Mouse (Mus musculus) gastrocnemius, adult 2 months (tissue): Measurements from ENCODE around the gene Plxnb3. TPM values are rescaled to one million over a fixed set of nuclear protein-coding genes. Genes with fewer than 3 reads are reported as not detected.

Experiments used
- DNase-seq: peaks from one replicate; pipeline ENCODE4 v3.0.0; 2022
- H3K27ac ChIP-seq: fragments of 200-600 bp; 2 replicates; pipeline ENCODE4 v1.8.1; 2022; ENCODE audit warnings: mild to moderate bottlenecking
- H3K4me3 ChIP-seq: fragments of 200-600 bp; 2 replicates; pipeline ENCODE4 v1.8.1; 2022; ENCODE audit warnings: mild to moderate bottlenecking, moderate library complexity
- CTCF ChIP-seq: fragments of 200-600 bp; IDR thresholded peaks from 2 replicates; pipeline ENCODE4 v1.8.1; 2022; ENCODE audit warnings: antibody characterized with exemption, mild to moderate bottlenecking, moderate library complexity
- intact Hi-C: fragments of 180-260 bp; cut with DNase I; formaldehyde crosslinking; loops from one replicate; pipeline ENCODE4 v1.15.1; 2025
- total RNA-seq, 2 experiments: library from RNA; stranded (reverse); gene quantifications; 2 replicates each; pipeline ENCODE4 v1.2.3; 2021

Gene Plxnb3
- total RNA-seq, 2 experiments from 2014 or later, result 0.54 to 0.75 TPM

DNA sequence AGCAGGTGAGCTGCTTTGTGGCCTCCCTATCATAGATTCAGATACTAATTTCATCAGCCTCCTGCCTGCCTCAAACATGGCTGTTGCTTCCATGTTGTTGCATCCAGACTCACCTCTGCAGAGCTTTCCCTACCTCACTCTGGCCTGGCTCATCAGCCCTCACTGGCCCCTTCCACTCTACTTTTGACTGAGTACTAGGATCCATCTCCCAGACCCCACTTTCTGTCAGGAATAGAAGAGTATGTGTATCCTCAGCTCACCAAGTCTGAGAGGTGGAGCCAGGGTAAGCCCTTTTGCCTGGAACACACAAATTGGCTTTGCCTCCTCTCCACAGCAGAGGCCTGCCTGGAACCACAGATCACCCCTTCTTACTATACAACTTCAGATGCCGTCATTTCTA, 31.6 kb downstream of the Plxnb3 start:
- no peak for DNase-seq
- intact Hi-C loops, result loop anchor here (5.0 kb wide), 3 partner anchors 71 to 174 kb away; partner anchors contain the start of genes Abcd1, Bcap31 and Slc6a8
- Histone ChIP-seq H3K4me3 (peak overlapping the region; percentile 87), H3K27ac (no peak overlapping the region)
- no peak for TF ChIP-seq CTCF

DNA sequence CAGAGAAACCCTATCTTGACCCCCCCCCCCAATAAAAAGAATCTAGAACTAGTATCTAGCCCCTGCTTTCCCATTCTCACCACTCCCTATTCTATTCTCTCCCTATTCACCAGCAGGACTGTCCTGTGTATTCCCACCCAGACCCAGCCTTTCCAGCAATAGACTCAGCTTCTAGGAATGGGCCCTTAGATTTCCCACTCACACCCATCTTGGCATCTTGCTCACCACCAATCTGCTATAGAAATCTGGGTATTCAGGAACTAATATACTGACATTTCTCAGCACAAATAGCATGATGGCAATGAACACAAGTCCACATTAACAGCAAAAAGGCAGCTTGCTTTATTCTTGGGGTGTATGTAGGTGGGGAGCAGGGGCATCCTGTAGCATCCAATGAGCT, 36.1 kb downstream of the Plxnb3 start:
- DNase-seq, result no peak
- H3K27ac ChIP-seq, result no peak overlapping the region
- TF ChIP-seq CTCF, result no peak
- intact Hi-C loops, result loop anchor here (10.0 kb wide), 1 partner anchor 452 kb away; the partner anchor contains the start of gene Flna
- H3K4me3 ChIP-seq, result no peak overlapping the region

- H3K4me3 ChIP-seq, result no peak overlapping the region
- no peak for DNase-seq
- H3K27ac ChIP-seq, result no peak overlapping the region
- no peak for TF ChIP-seq CTCF
- intact Hi-C loops, result loop anchor here (10.0 kb wide), 1 partner anchor 451 kb away; the partner anchor contains the start of gene Flna
These were observed 36.6 kb downstream of the Plxnb3 start for GRCm38 (mm10) chrX:73793505-73793904.

GRCm38 (mm10) chrX:73797511-73797910, 40.6 kb downstream of the Plxnb3 start:
- no peak for TF ChIP-seq CTCF

DNA sequence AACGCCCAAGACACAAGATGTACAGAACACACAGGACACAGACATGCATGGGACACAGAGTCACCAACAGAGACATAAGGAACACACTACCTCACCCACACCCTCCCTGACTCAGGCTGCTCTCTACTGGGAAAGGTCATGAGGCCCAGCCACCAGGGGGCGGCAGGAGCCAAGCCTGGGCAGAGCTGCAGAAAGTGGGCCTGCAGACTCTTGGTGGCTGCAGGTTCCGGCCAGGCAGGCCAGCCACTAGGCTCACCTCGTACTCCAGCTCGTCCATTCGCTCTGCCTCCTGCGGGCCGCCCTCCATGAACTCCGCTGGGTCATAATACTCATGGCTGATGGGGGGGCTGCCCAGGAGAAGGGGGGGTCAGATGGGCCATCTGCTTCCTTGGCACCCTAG, 41.6 kb downstream of the Plxnb3 start:
- intact Hi-C loops, result loop anchor here (2.0 to 10.0 kb wide), 4 partner anchors 96 to 614 kb away; partner anchors contain the start of gene Flna
- no peak overlapping the region for H3K27ac ChIP-seq
- H3K4me3 ChIP-seq, result no peak overlapping the region
- TF ChIP-seq CTCF, result peak; percentile 82
- peak; percentile 82 for DNase-seq

More at GRCm38 (mm10) chrX:73797511-73797910, 40.6 kb downstream of the Plxnb3 start:
- intact Hi-C loops, result loop anchor here (5.0 to 10.0 kb wide), 3 partner anchors 150 to 615 kb away; partner anchors contain the start of gene Flna
- Histone ChIP-seq H3K27ac (no peak overlapping the region), H3K4me3 (no peak overlapping the region)
- DNase-seq, result no peak

DNA sequence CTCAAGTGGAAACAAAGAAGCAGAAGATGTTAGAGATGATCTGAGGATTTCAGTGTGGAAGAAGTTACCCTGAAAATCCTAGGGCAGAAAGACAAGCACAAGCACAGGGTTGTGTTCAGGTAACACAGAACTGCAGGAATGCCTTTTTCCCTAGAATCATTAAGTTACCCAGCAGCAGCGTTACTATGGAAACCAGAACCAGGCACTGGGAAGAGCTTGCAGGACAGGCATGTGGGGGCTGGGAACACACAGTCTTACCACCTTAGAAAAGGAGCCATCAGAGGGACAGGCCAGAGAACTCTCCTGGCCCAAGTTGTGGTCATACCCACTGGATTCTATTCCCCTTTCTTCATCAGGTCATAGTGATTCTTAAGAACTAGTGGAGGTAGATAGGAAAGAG, 48.9 kb downstream of the Plxnb3 start:
- intact Hi-C loops, result no loop called here
- Histone ChIP-seq H3K27ac (no peak overlapping the region), H3K4me3 (no peak overlapping the region)
- no peak for DNase-seq
- TF ChIP-seq CTCF, result no peak

- DNase-seq, result no peak
- TF ChIP-seq CTCF, result no peak
- no peak overlapping the region for H3K27ac ChIP-seq
- H3K4me3 ChIP-seq, result no peak overlapping the region
- intact Hi-C loops, result no loop called here
These were observed 58.2 kb downstream of the Plxnb3 start for GRCm38 (mm10) chrX:73815072-73815471.

GRCm38 (mm10) chrX:73816596-73817314, 59.9 kb downstream of the Plxnb3 start:
- intact Hi-C loops, result no loop called here
- no peak for DNase-seq
- no peak for TF ChIP-seq CTCF
- Histone ChIP-seq H3K27ac (no peak overlapping the region), H3K4me3 (no peak overlapping the region)

Other genes with a start within 250 kb of the Plxnb3 start
- gene Dusp9, start 117.7 kb upstream of the Plxnb3 start, total RNA-seq, result not detected
- gene Pnck, start 97.0 kb upstream of the Plxnb3 start, total RNA-seq, result 10 to 100 TPM in 1 of 2 experiments, 1 to 10 TPM in 1; 8.1 to 10.6 TPM
- 100 to 1,000 TPM; 125 to 154 TPM for gene Slc6a8, start 83.9 kb upstream of the Plxnb3 start, total RNA-seq
- 10 to 100 TPM; 48.5 to 55.8 TPM for gene Bcap31, start 40.9 kb upstream of the Plxnb3 start, total RNA-seq
- 10 to 100 TPM; 20.1 to 24.2 TPM for gene Abcd1, start 40.5 kb upstream of the Plxnb3 start, total RNA-seq
- 10 to 100 TPM; 34.6 to 41.2 TPM for gene Srpk3, start 17.3 kb downstream of the Plxnb3 start, total RNA-seq
- 100 to 1,000 TPM; 384 to 433 TPM for gene Idh3g, start 29.8 kb downstream of the Plxnb3 start, total RNA-seq
- 10 to 100 TPM; 77.3 to 79.0 TPM for gene Ssr4, start 29.9 kb downstream of the Plxnb3 start, total RNA-seq
- 1 to 10 TPM in 1 of 2 experiments, under 1 TPM in 1; 0.56 to 1.3 TPM for gene Pdzd4, start 67.9 kb downstream of the Plxnb3 start, total RNA-seq
- gene Avpr2, start 135.0 kb downstream of the Plxnb3 start, total RNA-seq, result not detected
- gene L1cam, start 139.0 kb downstream of the Plxnb3 start, total RNA-seq, result 1 to 10 TPM; 2.3 to 3.2 TPM
- gene Arhgap4, start 164.8 kb downstream of the Plxnb3 start, total RNA-seq, result under 1 TPM; 0.59 to 0.89 TPM
- 10 to 100 TPM; 51.2 to 63.4 TPM for gene Naa10, start 164.9 kb downstream of the Plxnb3 start, total RNA-seq
- 1 to 10 TPM; 1.4 to 1.7 TPM for gene Renbp, start 173.8 kb downstream of the Plxnb3 start, total RNA-seq
- gene Hcfc1, start 209.3 kb downstream of the Plxnb3 start, total RNA-seq, result 10 to 100 TPM; 35.5 to 36.0 TPM